Mouse (Mus musculus): ENCODE measurements around the gene Emc7.
A peak's percentile ranks its signal among the peaks of the same experiment; 100 is the strongest.
"Not testable (repeated sequence)": the region's sequence is repeated elsewhere in the genome, so short reads cannot be mapped to it uniquely, and the experiment has no call there.

Emc7 gene

GRCm38 (mm10) chr2:112454862-112455564 lies at the start of gene Emc7:
TSS of gene Emc7 (plus strand) at chr2:112454997.
- peak; percentile 95 for DNase-seq

DNA sequence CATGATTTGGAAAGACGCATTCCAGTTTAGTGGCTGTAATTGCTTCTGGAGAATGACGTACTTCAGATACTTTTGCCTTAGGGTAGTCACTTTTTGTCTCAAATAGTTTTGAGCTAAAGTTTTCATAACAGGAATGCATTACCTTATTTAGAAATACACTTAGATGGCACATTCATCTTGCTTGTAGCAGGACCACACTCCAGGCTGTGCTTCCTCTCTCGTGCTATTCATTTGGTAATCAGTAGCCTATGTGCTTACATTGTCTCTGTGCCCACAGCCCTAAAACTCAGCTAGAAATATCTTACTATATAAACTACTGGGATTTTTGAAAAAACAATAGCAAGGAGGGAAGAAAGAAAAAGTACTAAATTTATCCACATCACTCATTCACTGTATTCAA lies 47.8 kb upstream of the Emc7 start:
- DNase-seq = no peak

DNA sequence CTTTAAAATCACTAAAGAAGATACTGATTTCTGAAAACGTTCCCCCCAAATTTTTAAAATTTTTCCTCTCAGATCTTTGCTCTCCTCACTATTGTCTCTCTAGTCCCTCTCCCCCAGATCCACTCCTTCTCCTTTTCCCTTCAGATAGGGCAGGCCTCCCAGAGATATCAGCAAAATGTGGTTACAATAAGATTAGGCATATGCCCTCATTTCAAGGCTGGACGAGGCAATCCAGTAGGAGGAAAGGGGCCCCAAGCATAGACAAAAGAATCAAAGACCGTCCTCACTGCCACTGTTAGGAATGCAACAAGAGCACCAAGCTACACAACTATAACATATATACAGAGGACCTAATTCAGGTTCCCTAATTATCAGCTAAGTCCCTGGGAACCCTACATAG lies 29.5 kb upstream of the Emc7 start:
- no peak for DNase-seq

- not testable (repeated sequence) for DNase-seq
These were observed 26.3 kb upstream of the Emc7 start for GRCm38 (mm10) chr2:112428534-112428933.

- no peak for DNase-seq
These were observed 25.1 kb upstream of the Emc7 start for GRCm38 (mm10) chr2:112429665-112430064.

DNA sequence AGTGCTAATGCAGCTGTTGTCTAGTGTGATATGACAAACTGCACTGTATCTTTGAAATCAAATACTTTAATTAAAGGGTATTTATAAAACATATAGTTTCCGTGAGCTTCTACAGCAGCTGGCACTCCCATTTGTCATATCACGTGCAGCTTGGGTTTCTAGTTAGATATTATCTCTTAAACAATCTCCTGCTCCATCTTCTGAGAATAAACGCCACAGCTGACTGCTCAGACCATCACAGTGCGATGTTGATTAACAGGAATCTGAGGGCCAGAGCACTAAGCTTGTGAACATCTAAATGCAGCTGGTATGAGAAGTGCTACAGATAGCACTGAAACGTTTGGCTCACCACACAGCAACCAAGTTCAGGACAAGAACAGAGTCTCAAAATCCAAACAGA lies 24.4 kb upstream of the Emc7 start:
- no peak for DNase-seq

GRCm38 (mm10) chr2:112432523-112432922 lies 22.3 kb upstream of the Emc7 start:
- DNase-seq = no peak

GRCm38 (mm10) chr2:112433359-112433758 lies 21.4 kb upstream of the Emc7 start:
- no peak for DNase-seq

GRCm38 (mm10) chr2:112436292-112436691 lies 18.5 kb upstream of the Emc7 start:
- DNase-seq = no peak

- DNase-seq = no peak
These were observed 17.2 kb upstream of the Emc7 start for GRCm38 (mm10) chr2:112437589-112437988.

DNA sequence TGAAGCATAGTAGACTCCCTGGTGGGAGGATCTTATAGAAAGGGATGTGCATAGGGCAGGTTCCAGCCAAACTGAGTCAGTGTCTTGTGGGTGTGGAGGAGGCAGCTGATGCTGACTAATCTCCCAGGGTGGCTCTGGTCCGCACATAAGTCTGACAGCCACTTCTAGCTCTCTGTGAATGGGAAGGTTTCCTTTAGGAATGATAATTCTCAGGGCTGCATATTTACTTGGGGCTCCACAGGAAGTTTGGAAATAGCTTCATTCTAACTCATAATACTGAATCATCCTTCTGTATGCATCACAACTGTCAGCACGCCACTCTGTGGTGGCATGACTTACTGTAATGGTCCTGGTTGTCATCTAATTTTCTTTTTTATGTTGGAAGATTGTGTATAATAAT lies 11.3 kb upstream of the Emc7 start:
- no peak for DNase-seq

GRCm38 (mm10) chr2:112445511-112445910 lies 9.3 kb upstream of the Emc7 start:
- no peak for DNase-seq

DNA sequence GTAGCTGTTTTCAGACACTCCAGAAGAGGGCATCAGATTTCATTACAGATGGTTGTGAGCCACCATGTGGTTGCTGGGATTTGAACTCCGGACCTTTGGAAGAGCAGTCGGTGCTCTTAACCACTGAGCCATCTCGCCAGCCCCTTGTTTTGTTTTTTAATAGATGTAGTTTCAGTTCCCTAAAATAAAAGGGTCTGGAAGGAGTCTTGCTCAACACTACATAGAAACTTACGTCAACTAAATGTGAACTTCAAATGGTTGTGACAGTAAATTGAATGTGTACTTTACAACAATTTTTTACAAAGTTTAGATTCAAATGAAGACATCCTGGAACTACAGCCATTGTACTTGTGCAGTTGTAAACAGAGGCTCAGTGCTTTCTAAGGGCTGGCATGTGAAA lies 6.8 kb upstream of the Emc7 start:
- DNase-seq = not testable (repeated sequence)

DNA sequence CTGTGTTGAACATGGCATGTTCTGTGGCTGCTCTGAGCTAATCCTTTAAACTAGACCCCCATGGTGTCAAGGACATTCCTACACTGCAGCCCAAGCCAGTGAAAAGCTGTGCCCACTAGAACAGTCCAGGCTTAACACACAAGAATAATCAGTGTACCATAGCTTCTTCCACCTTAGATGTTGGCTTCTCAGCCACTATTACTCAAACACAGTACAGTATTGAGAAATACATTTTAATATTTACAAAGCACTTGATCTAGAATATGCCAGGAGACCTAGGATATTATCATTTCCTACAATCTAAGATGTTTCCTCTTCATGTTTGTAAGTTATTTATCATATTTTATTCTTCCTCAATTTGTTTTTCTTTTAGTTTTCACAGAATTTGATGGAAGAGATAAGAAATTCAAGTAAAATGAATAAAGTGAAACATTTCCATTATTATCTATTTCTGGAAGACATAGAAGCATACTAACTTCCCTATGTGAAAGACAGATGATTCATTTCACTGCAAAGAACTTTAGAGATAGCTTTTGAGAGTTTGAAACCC lies 6.2 kb upstream of the Emc7 start:
- no peak for DNase-seq

- no peak for DNase-seq
These were observed 5.0 kb upstream of the Emc7 start for GRCm38 (mm10) chr2:112449597-112450296.

GRCm38 (mm10) chr2:112452513-112452912 lies 2.3 kb upstream of the Emc7 start:
- not testable (repeated sequence) for DNase-seq

DNA sequence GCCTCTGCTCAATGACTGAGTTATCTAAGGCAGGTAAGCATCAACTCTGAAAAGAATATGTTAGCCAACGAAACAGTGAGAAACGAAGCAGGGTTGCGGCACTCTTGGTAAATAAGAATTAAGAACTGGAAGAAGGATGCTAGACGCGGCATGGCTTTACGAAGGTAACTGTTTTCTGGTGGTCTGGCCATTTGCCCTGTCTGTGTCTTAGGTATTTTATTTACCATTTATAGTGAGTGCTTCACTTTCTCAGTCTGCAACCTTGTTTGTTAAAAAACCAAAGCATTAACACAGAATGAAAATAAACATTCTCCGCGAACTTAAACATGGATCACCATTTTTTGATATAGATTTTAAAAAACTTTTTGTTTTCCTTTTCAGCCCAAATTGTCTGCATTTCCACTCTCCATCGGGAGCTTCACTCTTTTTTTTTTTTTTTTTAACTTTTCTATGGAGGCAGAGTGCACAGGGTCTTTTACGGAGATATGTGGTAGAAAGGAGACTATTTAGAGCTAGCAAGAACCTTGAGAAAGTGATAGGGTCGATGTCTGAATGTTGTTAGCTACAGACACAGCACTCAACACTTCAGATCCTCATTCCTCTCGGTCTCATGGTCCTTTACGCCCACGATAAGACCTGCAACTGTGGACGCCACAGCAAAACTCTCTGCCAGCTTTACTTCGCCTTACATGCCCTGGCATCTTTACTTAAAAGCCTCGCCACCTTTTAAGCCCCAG lies 504 bp upstream of the Emc7 start:
- DNase-seq = no peak

DNA sequence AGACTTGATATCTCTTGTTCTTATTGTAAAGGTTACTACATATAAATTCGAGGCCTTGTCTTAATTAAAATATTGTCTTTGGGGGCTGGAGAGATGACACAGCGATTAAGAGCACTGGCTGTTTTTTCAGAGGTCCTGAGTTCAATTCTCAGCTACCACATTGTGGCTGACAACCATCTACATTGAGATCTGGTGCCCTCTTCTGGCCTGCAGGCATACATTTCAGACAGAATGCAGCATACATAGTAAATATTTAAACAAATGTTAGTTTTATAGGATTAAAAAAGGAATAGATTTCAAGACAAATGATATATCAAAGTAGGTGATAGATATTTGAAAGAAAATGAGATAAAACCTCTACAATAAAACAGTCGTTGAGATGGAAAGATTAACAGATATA lies 5.8 kb downstream of the Emc7 start:
- DNase-seq = no peak

- no peak for DNase-seq
These were observed 14.7 kb downstream of the Emc7 start for GRCm38 (mm10) chr2:112469542-112469941.

DNA sequence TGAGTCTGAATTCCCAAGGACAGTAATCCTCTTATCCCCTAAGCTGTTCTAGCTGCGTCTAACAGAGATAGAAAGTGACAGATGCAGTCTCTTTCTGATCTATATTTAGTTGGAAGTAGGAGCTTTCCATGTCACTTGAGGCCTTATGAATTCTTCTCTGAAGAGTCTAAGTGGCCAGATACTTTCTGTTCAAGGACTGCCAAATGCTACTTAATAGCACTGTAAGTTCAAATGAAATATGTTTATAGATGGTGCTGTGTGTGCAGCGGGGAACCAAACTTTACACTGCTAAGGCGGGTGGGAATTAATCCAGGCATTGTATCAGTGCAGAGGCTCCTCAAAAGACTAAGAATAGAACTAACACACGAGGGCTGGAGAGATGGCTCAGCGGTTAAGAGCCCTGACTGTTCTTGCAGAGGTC lies 16.2 kb downstream of the Emc7 start:
- DNase-seq = no peak

DNA sequence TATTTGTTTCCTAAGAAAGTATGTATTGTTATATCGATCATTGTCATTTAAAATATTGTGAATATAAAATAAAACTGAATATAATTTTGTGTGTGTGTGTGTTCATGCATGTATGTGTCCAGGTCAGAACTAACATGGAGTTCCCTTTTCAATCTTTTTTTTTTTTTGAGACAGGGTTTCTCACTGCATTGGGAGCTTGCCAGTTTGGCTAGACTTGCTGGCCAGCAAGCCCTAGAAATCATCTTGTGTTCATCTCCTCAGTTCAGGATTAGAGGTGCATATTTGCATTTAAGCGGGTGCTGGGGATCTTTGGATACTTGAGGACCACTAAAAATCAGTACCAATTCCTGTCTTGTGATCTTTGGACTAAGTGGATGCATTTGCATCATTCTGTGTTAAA lies 17.3 kb downstream of the Emc7 start:
- DNase-seq = no peak

- no peak for DNase-seq
These were observed 20.4 kb downstream of the Emc7 start for GRCm38 (mm10) chr2:112474997-112475724.

DNA sequence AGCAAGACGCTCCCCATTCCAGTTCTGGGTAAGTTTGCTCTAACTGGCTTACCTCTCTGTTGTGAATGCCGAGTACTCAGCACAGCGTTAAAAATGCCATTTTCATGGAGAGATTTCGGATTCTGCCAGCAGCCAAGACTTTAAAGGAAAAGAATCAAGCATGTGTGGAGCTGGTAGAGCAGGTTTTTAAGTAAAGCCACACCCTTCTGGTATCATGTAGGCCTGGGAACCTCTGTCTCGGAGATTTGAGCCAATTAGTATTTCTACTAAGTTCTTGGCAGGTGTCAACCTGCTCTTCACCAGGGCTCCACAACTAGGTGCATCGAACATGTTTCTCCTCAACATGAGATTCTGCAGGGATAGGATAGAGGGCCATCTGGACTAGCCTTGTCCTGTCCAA lies 21.8 kb downstream of the Emc7 start:
- no peak for DNase-seq

Measured in cerebellum, adult 11-12 months (tissue).